Mouse (Mus musculus): ENCODE data around the gene Rras2.

DNA sequence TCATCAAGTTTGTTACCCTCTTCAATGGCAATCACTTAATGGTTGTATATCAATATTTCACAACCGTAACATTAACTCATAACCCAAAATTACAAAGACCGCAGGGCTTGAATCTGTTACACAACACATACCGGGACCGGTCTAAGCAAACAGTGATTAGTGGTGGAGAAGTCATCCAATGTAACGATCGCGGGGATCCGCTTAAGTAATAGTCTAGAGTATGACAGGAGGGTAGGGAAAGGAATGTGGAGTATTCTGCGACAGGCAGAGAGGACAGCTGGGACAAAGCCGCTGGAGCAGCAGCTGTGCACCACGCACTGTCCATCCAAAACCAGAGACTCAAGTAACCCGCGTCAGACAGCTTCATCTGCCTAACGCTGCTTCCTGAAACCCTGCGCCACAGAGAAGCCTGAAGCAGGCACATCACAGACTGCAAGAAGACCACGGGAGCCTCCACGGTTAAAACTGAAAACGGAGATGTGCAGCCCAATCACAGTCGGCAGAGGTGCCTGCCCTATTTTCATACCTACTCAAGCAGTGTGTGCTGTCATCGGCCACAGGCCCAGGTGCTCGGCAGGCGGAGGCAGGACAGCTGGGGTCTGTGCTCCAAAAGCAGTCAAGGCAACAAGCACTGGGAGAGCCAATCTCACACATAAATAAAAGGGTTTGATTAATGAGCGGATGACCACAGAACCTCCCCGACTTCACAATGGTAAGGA, 13.8 kb downstream of the Rras2 start:
- TF ChIP-seq CTCF (IDR thresholded peaks at IDR 0.05; ENCODE audit: low read depth) (no peak), EP300 (IDR thresholded peaks at IDR 0.05; ENCODE audit: low read depth) (no peak)
